Mouse (Mus musculus) kidney, postnatal 25 days (tissue): ENCODE results near the gene Svip.

ENCODE experiments used
- DNase-seq, 2 experiments: peaks; one replicate each; pipeline ENCODE4 v3.0.0; 2021; ENCODE audit warnings: mixed read lengths in 2 of 2

Svip gene

DNA sequence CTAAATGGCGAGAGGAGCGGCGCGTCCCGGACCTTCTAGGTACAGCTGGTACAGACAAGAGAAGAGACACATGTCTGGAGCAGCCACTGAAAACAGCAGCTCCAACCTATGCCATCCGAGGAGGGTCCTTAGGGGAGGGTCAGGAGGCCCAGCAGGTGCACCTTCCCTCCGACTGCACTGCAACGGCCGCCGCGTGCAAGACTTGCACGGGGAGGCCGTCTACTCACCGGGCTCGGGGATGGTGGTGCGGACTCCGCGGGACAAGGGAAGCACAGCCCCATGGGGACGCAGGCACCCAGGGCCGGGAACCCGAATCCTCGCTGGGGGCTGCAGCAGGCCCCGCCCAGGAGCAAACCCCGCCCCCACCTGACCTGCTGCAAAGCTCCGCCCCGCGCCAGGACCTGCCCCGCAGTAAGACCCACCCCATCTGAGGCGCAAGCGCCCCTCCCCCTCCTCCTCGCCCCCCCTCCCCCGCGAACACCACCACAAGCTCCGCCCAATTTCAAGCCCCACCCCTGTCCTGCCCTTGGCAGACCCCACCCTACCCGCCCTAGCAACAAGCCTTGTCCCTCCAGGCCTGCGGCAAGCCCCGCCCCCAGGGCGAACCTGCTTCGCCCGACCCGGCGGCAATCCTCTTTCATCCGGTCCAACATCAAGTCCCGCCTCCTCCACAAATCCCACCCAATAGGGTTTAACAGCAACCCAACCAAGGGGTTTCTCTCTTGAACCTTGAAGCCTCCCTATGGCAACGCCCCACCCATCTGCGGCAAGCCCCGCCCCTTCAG is at the start of gene Svip:
Gene Svip (minus strand): TSS at position 508 of the 785 bp plus-strand sequence.
- DNase-seq: peak; percentile 97 to 99

DNA sequence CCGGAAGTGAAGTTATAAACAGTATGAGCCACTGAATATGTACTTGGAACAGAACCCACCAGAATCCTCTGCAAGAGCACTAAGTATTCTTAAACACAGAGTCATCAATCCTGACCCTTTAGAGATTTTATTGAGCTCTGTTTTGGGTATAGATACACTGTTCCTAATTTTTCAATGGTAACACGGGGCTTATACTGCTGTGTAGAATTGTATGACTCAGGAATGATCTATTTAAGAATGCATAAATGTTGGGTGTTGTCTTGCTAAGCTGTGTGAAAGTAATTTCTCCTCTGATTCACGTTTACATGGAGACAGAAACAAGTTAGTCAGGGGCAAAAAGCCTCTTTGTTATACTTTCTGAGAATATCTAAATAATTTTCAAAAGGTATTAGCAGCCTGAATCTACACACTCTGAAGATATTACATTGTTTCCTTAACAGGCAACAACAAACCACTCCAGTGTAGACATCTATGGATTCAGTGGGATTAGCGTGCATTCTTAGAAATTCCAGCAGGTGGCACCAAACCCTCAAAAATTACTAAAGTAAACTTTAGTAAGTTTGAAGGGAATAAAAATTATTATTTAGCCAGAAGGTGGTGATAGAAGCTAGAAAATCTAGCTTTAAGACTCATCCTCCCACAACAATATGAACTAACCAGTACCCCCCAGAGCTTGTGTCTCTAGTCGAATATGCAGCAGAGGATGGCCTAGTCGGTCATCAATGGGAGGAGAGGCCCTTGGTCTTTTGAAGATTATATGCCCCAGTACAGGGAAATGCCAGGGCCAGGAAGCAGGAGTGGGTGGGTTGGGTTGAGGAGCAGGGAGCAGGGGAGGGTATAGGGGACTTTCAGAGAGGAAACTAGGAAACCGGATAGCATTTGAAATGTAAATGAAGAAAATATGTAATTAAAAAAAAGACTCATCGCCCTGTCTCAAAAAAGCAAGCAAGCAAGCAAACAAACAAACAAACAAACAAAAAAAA is 32.1 kb upstream of the Svip start:
- peak in 1 of 2 experiments; percentile 35 for DNase-seq

DNA sequence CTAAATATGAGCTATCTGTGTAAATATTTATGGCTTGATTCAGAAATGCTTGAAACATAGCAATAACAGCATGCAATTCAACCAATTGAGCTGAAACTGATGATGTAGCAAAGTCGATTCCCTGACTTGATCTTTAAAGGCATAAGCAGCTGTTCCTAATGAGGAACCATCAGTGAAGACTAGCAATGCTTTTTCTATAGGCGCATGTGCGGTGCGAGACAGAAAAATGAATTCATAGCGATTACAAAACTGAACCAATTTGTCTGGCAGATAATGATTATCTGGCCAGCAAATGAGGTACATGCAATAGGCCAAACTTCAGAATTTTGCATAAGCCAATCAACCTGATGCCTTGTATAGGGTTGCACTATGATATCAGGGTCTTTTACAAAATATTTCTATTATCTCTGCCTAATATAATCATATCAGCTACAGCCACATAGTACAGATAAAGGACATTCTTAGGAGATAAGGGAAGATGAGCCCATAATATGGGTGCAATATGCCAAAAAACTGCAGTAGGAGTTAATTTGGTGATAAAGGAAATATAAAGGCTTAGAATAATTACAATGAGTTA is 18.3 kb upstream of the Svip start:
- no peak for DNase-seq

DNA sequence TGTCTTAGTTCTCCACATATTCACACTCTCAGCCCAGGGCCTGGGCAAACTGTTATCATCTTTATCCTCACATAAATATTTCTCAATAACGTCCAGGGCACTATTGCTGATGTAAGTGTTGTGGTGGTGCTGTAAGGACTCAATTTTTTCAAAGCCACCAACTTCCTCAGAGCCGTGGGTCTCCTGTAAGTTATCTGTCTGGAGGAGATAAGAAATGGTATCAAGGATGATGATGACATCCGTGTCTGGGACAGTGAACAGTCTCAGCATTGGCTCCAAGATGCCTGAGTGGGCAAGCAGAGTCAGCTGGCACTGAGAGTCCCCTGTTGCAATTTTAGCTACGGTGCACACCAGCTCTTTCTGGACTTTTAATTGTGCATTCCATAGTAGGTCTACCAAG is 16.2 kb upstream of the Svip start:
- DNase-seq: no peak

DNA sequence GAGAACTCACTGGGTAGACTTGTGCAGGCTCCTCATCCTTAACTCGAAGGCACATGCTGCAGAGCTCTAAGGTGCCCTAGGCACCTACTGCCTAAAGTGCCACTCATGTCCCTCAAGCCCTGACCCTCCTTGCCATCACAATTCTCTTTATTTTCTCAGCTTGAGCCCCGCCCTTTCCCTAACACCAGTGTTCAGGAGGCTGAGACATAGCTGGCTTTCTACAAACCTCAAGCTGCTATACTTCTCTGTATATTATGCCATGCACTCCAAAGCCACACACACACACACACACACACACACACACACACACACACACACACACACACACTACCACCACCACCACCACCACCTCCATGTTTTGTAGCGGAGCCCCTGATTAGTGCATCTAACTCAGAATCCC is 9.8 kb upstream of the Svip start, which contains the start of gene 1700015G11Rik:
Gene 1700015G11Rik (minus strand): TSS at position 101 of the 400 bp plus-strand sequence.
- DNase-seq: no peak

DNA sequence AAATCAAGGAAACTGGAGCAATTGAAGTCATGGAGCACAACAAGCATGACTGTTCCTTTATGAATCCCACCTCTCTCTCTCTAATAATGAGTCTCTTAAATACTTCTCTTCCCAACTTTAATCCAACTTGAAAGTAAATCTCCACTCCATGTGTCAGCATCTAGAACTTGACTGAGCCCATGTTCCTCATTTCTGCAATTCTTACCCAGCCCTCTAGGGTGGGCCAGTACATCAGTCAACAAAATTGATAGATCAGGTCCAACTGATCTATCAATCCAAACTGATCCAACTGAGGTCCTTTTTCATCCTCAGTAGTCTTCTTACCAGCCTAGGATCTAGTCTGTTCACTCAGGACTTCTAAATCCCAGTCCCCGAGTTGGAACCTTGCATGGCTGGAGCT is 9.4 kb upstream of the Svip start:
- no peak for DNase-seq

DNA sequence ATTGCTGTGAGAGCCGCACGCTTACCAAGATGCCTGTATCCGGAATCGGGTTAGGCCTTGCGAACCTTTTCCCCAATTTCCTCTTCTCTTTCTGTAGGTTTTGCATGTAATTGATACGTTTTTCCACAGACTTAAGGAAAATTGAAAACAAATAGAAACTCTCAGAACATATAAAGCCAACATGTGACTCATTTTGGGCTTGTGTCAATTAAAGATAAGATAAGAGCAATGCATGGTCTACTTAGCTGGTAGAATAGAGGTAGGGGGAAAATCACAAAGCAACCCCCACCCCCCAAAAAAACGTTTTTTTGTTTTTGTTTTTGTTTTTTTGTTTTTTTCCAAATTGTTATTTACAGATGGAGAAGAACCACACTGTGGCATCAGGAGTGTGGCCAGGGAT is 7.6 kb upstream of the Svip start:
- DNase-seq: no peak

DNA sequence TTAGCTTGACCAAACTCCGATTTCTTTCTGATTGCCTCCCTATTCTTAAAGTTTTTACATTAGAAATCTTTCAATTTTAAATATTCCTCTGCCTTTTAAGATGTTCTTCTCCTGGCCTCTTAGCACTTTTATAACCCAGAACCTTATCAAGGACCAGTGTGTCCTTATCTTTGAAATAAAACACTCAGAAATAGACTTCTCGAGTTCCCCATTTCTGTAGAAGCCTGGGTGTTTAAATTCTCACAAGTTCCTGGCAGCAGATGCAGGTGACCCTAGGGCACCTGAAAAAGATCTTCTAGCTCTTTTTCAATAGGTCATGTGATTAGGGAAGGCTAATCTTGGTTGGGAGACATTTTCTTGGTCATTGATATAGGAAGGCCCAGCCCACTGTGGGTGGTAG is 1.3 kb upstream of the Svip start:
- DNase-seq: no peak

DNA sequence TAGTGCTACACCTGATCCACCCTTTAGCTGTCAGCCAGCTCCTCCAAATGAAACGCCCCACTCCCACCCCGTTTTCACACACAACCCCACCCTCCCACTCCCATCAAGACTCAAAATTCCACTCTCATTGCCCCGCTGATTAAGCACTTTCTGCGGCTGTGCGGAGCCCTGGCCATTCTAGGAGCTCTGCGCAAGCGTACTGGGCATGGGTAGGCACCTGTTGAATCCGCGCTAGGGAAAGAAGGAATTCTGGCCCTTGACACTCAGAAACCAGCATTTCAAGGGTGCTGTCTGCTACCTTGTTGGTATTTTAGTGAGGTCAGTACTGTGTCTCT is 445 bp upstream of the Svip start:
- no peak for DNase-seq

DNA sequence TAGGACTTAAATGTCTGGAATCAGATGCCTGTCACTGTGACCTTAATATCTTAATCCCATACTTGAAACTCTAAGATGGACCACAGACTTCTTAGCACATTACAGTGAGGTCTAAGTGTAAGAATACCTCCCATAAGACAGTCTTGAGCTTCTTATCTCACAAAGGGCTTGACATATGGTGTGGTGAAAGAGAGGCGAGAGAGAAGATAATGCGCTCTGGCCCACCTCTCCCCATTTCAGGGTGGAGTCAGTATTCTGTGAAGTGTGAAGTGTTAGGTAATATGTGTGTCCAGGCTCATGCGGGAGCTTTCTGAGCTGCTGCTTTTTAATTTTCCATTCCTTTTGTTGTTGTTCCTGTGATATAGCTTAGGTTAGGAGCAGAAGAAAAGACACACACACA is 14.8 kb downstream of the Svip start:
- DNase-seq: no peak

DNA sequence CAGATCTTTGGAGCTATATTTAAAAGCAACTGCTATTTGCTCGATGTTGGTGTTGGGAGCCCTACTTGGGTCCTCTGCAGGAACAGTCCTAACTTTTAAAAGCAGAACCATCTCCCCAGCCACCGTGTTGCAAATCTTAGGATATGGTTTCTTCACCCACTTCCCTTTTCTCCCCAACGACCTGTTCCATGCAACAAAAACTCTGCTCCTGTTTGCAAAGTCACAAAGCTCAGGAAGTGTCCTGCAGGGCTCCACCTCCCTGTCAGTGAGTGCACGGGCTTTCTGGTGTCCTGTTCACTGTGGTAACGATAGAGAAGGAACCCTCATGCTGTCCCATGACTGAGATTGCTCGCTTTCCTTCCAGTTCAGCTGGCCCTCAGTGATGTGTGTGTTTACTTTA is 18.9 kb downstream of the Svip start:
- no peak for DNase-seq

DNA sequence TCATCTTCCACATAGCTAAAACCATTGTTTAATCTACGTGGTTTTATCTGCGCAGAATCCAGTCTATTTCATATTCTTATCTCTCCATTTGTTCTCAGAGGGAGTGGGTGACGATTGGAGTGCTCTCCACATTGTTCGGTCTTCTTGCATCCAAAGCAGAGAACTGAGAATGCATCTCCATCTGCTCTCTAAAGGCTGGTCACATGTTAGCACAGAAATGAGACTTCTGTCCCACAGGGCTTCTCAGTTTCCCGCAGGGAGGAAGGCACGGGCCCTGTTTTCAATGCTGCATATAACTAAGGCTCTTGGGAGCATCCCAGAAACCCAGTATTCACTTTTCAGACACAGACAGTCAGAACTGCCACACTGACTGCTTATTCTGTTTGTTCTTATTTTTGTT is 20.1 kb downstream of the Svip start:
- no peak for DNase-seq

DNA sequence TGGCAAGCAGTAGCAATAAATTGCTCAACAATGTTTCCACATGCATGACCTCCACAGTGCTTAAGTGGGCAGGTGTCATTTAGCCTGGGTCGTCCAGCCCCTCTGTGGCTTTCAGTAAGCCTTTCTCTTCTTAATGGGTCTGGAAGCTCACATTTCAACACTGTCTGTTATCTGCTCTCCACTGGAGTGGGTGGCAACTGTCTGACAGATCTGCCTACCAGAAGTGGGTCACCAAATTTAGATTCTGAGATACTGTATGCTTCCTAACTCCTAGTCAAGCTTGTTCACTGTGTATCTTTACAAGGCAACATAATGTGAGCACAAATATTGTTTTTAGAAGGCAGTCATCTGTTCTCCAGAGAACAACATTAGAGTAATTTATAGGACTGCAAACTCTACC is 23.5 kb downstream of the Svip start:
- no peak for DNase-seq

DNA sequence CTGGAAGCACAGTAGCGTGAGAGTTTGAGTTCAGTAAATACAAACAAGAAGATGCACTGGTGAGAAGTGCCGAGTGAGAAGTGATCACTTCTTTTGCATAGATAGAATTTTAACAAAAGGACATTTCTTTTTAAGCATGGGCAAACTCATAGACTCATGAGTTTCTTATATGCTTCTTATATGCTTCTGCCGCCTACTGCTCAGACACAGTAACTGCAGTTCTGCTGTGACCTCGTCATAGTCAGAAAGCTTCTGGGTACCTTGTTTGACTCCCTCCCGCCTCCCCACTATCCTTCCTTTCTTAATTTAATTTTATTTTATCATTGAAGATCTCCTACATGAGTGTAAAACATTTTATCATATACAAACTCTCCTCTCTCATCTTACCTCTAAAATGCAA is 26.5 kb downstream of the Svip start:
- DNase-seq: peak in 1 of 2 experiments; percentile 11

DNA sequence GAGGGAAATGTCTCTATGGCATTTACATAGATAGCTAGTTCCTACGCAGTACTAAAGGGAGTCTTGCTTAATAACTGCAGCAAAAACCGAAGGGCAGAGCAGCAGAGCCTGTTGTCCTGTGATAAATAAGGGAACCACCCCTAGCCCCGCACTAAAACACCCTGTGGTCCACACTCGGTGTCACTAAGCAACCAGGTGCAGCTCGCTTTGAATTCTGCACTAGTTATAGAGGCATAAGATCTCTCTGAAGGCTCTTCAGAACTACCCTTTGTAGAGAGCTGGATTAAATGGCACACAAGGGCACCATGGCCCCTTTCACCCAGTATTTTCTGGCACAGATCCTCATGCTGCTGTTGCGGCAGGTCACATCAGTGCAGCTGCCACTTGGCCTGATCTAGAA is 30.6 kb downstream of the Svip start:
- no peak for DNase-seq

DNA sequence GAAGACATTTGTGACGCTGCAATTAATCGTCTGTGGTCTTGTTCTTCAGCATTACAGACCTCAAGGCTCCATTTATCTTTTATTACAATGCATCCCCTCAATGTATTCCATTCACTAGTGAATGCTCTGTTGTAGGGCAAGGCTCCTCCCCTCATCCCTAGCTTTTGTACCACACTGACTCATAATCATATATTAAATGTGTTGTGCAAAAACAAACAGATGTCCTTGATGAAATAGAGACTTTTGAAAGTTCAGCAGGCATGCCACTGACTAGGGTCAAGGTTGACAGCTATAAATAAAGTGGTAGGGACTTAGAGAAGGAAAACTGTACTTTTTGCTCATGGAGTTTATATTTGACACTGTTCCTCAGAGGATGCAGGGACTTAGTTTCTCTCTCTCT is 32.3 kb downstream of the Svip start:
- DNase-seq: no peak

DNA sequence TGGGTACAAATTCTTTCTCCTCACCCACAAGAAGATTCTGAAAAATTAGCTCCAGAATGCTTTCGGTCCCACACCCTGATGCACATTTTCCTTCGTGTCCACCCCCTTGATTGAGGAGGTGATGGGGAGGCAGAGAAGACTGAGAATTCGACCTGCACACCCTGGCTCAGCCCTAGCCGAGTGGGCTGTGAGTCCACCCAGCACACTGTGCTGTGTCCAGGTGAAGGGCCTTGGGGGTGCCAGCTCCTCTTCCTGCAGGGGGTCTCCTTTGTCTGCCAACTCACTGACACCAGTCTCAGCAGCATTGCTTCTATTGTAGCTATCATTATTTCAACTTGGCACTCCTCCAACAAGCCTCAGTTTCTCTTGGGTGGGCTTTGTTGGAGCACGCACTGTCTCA is 32.7 kb downstream of the Svip start:
- no peak for DNase-seq

DNA sequence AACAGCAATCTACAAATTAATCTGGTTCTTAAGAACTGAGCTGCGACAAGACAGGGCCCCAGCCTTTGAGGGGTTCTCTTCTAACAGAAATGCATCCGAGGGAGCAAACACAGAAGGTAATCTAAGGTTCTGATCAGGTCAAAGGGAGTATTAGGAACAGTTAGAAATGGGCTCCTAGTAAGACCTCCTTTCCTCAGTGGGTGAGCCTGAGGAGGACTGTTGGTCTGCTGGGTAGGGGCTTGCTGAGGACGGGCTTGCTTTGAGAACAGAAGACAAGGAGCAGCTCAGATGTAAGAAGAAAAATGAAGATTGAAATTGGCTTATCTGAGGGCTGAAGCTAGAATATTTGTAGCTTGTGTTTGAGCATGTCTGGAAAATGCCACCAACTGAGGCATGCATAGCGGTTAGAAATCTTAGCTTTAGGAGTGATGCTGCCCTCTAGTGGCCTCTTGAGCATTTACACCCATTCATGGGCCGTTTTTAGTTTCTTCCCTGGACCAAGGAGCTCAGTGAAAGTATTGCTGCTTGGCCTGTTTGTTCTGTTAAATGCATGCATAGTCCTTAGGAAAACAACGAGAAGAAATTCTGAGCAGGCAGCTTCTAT is 33.5 kb downstream of the Svip start:
- DNase-seq: peak in 1 of 2 experiments; percentile 40

DNA sequence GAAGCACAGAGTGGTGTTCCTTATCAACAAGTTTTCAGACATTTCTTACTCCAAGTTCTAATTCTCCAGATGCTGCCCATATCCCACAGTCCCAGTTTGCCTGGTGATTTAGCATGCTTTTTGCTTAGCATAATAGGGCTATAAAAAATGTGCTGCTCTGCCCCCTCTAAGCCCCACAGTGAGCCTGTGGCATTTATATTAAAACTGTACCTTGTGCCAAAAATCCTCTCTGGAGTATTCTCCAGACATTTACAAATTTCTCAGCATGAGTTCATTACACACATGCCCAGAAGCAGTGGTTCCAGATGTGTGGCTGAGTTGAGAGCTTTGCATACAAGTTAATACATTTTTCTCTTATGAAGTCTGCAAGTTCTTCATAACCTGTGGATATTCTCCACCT is 36.4 kb downstream of the Svip start:
- DNase-seq: no peak

DNA sequence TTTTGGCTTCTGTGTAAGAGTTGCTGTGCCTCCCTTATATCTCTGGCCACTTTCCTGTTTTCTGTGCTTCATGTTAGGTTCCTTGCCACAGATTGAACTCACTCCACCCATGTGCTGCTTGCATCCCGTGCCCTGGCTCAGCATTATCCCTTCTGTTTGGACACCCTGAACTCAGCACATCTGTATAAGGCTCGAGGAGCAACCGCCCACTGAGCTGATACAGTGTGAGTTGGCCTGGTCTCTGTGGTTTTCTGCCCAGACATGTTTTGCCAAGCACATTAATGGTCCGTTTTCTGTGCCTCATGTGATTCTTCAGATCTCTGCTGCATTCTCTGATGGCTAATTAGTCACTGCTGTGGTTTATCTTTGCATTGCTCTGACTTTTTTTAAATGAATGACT is 38.2 kb downstream of the Svip start:
- DNase-seq: no peak

DNA sequence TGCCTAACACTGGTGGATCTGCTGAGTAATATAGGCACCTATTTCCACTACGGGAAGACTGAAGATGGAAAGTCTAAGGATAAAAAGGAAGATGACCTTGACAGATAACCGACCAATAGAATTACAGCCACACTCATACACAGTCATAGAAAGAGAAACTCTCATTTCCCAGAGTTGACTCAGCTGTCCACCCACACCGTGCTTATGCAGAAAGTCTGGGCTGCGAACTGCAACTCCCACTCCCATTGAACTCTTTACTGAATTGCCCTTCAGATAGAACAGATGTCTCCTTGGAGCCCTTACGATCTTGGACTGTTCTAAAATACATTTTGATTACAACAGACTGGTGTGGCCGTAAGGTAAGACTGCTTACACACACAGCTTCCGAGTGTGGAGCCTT is 41.1 kb downstream of the Svip start:
- no peak for DNase-seq

DNA sequence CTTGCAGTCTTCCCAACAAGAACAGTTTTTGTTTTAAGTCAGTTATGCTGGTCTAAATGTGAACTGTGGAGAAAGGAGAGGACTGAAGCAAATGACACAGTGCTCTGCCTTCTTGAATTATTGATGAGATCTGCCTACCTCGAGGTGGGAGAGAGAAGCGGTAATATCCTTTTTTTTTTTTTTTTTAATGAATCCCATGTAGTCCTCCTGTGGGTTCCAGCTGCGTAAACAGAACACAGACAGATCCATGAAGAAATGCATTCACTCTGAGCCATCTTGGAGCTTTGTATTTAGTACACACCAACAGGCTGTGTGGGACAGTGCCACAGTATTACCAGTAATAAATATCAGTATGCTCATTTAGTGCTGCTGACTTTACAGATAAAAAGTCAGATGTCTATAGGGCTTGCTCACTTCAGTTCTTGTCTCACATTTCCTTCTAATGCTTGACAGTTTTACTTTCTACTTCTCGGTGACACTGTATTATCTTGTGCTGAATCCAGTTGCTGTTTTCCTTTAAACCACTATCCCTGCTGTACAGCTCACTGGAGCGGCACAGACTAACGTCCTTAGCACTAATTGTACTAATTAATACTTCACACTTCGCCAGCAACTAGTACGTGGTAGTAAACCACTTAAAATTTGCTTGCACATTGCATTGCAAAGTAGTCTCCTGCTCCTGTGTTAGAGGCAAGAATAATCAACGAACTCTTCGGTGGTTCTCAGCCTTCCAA is 43.4 kb downstream of the Svip start:
- DNase-seq: no peak
